Mouse (Mus musculus) bone marrow macrophage, adult 2 months (primary cell): Measurements from ENCODE around the gene Git1. TPM values are rescaled to one million over a fixed set of nuclear protein-coding genes. Genes with fewer than 3 reads are reported as not detected.

Experiments
- H3K27ac ChIP-seq: 2 replicates; pipeline ENCODE4 v1.5.1; 2012; ENCODE audit warnings: low read depth, low read length; ENCODE audit not compliant: insufficient read depth
- H3K4me1 ChIP-seq: 2 replicates; pipeline ENCODE4 v1.6.1; 2012; ENCODE audit warnings: low read length; ENCODE audit not compliant: control insufficient read depth, insufficient read depth
- H3K4me3 ChIP-seq: 2 replicates; pipeline ENCODE4 v1.5.1; 2012; ENCODE audit warnings: mild to moderate bottlenecking, low read length, moderate library complexity; ENCODE audit not compliant: insufficient read depth
- CTCF ChIP-seq: IDR thresholded peaks from 2 replicates; pipeline ENCODE4 v1.5.1; 2012; ENCODE audit warnings: low read depth, mild to moderate bottlenecking, low read length, moderate library complexity
- POLR2A ChIP-seq: IDR thresholded peaks from 2 replicates; pipeline ENCODE4 v1.6.1; 2012; ENCODE audit warnings: mild to moderate bottlenecking, low read depth, low read length, borderline replicate concordance
- polyA plus RNA-seq: library from polyadenylated mRNA; stranded (reverse); fragments of >200 nt; gene quantifications from 2 replicates; pipeline ENCODE4 v1.2.4, GENCODE M21; 2012; ENCODE audit not compliant: missing spikeins, insufficient read depth, insufficient read length

Git1 gene
- polyA plus RNA-seq, 1 experiment: 34.0 TPM

DNA sequence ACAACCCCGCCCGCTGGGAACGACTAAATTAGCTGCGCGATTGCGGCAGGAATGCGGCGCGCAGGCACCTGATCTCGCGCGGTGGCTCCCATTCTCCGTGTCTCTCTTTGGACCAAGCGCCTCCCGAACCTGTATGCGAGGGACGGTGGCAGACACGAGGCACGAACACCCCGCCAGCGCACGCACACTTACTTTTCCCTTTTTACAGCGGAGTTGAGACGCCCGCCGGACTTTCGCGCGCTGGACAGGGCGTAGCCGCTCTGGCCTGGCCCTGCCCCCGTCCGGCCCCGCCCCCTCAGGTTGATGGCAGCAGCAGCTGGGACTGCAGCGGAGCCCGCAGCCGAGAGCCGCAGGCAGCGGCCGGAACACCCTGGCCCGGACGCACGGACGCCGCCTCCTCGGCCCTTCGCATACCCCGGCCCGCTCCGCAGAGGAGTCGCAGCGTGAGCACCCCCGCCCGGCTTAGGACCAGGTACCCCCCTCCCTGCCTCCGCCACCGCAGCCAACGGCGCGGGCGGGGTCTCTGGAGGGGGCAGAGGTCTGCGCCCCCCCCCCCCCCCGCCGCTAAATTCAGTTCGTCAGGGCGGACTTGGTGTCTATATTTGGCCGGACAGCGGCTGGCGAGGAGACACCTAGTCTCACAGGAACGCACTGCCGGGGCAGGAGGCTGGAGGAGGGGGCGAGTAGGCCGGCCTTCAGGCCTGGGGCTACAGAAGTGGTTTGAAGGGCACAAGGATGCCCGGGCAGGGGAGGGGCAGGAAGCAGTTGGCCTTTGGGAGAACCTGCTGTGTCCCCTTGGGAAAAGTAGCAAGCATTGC is 30.9 kb upstream of the Git1 start, which contains the start of gene Coro6:
Coro6 (plus strand) TSS at position 129 of the 818 bp plus-strand sequence.
- peak within 1 kb of the TSS; percentile 65 for H3K4me3 ChIP-seq

DNA sequence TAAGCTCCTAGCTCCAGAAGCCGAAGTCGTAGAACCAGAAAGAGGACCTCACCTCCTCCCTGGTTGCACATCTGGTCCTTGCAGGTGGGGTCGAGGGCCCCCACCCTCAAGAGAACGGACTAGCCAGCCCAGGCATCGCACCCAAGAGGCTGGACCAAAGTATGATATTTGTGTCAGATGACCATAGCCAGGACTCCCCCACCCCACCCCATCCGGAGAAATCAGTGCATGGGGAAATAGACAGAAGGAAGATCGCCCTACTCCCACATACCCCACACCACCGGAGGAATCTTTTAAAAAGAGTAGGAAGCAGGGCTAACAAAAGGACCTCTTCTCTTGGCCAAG is 30.3 kb upstream of the Git1 start:
- H3K4me1 ChIP-seq: 0 out of 2 replicates have a peak, but pooled peaks cover 4% of the 10 kb centered on the region
- TF ChIP-seq CTCF (no peak), POLR2A (no peak)
- no peak overlapping the region for H3K27ac ChIP-seq
- peak overlapping the region; percentile 65; the same call in 1 of the 2 replicates for H3K4me3 ChIP-seq

More for the DNA sequence above, 30.9 kb upstream of the Git1 start, which contains the start of gene Coro6:
- H3K27ac ChIP-seq: no peak within 1 kb of the TSS
- 0 out of 2 replicates have a peak, but pooled peaks cover 4% of the 10 kb centered on the region for H3K4me1 ChIP-seq
- TF ChIP-seq POLR2A: no peak
- no peak for TF ChIP-seq CTCF

DNA sequence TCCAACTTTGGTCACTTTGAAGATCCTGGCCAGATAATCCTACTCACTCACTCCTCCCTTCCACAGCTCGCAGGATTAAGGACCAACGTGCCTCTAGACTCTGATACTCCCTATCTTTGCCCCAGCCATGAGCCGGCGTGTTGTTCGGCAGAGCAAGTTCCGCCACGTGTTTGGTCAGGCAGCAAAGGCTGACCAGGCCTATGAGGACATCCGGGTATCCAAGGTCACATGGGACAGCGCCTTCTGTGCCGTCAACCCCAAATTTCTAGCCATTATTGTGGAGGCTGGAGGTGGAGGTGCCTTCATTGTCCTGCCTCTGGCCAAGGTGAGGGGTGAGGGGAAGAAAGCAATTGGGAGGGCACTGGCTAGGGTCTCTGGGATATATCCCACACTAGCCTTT is 29.6 kb upstream of the Git1 start:
- H3K27ac ChIP-seq: no peak overlapping the region
- no peak for TF ChIP-seq POLR2A
- TF ChIP-seq CTCF: no peak
- no peak overlapping the region for H3K4me3 ChIP-seq
- 0 out of 2 replicates have a peak, but pooled peaks cover 4% of the 10 kb centered on the region for H3K4me1 ChIP-seq

DNA sequence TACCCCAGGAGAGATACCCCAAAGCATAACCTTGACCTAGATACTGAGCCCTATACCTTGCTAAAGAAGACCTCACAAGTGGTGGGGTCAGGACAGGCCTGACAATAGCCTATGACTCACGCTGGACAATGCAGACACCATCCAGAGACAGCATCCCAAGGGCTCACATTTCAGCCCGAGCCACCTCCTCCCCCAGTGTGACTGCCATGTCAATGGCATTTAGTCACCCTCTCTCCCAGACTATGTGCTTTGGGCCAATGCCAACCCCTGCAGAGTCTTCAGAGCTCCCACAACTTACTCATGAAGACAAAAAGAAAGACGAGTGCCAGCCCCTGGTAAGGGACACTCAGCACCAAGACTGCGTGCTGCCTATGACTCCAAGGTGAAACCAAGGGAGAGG is 28.7 kb upstream of the Git1 start:
- Histone ChIP-seq H3K4me1 (0 out of 2 replicates have a peak, but pooled peaks cover 4% of the 10 kb centered on the region), H3K4me3 (no peak overlapping the region), H3K27ac (no peak overlapping the region)
- TF ChIP-seq CTCF (no peak), POLR2A (no peak)

DNA sequence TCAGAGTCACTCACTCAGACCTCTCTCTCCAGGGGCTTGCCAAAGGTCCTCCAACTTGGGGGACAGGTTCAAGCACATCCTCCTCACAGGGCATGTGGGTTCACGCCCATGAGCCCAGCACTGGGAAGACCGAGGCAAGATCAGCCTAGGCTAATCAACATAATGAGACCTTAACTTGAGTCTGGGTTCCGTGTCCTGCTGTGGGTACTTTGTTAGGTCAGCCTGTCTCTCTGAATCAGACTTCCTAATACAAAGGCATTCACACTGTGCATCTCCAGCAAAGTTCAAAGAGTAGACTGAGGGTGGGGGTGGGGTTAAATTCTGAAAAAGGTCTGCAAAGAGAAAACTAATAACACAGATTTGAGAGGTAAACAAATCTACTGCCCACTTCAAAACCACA is 28.3 kb upstream of the Git1 start:
- no peak overlapping the region for H3K4me3 ChIP-seq
- no peak for TF ChIP-seq CTCF
- no peak for TF ChIP-seq POLR2A
- H3K4me1 ChIP-seq: 0 out of 2 replicates have a peak, but pooled peaks cover 4% of the 10 kb centered on the region
- no peak overlapping the region for H3K27ac ChIP-seq

DNA sequence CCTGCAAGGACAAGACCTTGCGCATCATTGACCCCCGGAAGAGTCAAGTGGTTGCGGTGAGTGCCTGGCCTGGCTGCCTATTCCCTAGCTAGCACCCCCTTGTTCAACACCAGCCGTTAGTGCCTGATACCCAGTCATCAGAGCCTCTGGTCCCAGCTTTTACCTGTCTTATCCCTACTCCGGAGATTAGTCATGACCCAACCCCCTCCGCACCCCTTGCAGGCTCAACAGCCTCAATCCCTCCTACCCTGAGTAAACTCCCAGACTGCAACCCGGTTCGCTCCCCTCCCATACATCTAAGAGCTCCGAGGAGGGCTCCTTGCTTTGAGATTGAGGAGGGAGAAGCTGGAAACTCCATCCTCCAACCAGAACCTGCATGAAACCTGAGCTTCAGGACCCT is 26.8 kb upstream of the Git1 start:
- Histone ChIP-seq H3K4me1 (0 out of 2 replicates have a peak, but pooled peaks cover 4% of the 10 kb centered on the region), H3K27ac (no peak overlapping the region), H3K4me3 (no peak overlapping the region)
- TF ChIP-seq CTCF: no peak

DNA sequence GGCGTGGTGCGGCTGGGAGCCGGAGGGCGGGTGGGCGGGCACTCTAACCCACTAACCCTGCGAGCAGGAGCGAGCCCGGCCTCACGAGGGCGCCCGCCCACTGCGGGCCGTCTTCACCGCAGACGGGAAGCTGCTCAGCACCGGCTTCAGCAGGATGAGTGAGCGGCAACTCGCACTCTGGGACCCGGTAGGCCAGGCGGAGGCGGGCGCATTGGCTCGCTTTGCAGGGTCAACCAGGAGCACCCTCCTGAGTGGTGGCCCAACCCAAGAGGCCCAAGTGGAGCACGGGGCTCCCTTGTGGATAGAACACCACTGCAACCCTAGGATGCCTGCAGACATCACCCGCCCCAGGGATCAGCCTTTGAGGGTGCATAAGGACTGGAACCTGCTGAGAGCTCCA is 26.2 kb upstream of the Git1 start:
- TF ChIP-seq CTCF (peak; percentile 31), POLR2A (no peak)
- Histone ChIP-seq H3K4me1 (0 out of 2 replicates have a peak, but pooled peaks cover 4% of the 10 kb centered on the region), H3K4me3 (peak overlapping the region; percentile 34), H3K27ac (no peak overlapping the region)

DNA sequence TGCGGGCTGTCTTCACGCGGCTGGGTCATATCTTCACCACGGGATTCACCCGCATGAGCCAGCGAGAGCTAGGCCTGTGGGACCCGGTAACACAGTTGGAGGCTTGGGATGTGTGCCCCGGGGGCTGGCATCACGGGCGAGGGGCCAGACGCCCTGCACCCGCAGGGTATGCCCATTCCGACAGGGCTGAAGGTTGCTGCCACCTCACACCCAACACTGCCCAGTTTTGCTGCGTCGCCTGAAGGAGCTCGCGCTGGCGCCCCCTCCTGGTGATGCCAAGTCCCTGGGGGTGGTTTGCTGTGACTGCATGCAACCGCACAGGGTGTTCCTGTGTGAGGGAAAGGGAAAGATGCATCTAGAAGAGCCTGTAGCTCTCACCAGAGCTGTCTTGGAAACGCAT is 25.6 kb upstream of the Git1 start:
- Histone ChIP-seq H3K4me3 (peak overlapping the region; percentile 36), H3K4me1 (0 out of 2 replicates have a peak, but pooled peaks cover 4% of the 10 kb centered on the region), H3K27ac (no peak overlapping the region)
- TF ChIP-seq CTCF (peak; percentile 72), POLR2A (no peak)

DNA sequence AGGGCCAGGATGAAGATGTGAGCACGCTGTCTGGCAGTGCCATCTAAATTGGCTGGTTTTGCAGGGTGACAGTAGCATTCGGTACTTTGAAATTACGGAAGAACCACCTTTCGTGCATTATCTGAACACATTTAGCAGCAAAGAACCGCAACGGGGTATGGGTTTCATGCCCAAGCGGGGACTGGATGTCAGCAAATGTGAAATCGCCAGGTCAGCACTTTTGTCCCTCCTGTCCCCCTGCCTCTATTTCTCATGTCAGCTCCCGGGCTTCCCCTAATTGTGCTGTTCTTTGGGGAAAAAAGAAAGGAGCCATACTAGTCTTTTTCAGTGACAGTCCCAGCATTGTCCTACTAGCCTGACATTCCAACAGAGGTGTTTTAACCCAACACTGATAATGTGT is 25.0 kb upstream of the Git1 start:
- no peak for TF ChIP-seq CTCF
- TF ChIP-seq POLR2A: no peak
- H3K4me3 ChIP-seq: no peak overlapping the region
- H3K27ac ChIP-seq: no peak overlapping the region
- 0 out of 2 replicates have a peak, but pooled peaks cover 2% of the 10 kb centered on the region for H3K4me1 ChIP-seq

DNA sequence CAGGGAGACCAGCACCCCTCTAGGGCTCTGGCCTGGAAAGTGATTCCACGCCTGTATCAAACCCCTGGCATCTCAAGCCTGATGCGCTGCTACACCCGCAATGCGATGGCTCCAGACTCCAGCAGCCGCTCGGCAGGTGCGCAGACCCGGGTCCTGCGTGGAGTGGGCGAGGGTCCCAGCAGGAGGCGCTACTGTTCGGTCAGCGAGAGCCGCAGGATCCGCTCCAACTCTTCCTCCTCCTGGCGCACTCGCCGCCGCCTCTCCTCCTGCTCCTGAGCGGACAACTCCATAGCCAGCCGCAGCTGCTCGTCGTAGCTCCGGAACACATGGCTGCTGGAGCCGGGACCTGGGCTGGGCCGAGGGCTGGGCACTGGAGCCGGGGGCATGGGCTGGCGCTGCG is 22.0 kb upstream of the Git1 start:
- TF ChIP-seq CTCF (no peak), POLR2A (no peak)
- Histone ChIP-seq H3K4me3 (no peak overlapping the region), H3K27ac (no peak overlapping the region)

More for the DNA sequence above, 22.0 kb upstream of the Git1 start:
- 0 out of 2 replicates have a peak, but pooled peaks cover 2% of the 10 kb centered on the region for H3K4me1 ChIP-seq
